Mouse (Mus musculus): ENCODE data around the gene Adk.

DNA sequence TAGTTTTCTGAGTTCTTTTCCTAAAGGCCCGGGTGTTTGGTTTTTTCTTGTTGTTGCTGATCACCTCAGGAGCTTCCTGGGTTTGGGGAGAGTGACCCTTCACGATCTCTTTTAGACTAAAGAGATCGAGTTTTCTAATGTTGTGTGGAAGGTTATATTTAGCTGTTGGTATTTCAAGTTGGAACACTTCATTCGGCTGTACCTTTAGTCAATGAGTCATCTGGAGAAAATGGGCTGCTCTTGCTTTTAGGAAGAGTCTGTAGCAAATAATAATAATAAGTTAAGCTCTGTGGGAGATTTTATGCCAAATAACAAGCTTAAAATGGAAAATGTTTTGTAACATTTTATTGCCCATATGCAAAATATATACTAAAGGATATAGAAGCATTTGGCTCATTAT, 97.9 kb downstream of the Adk start:
- TF ChIP-seq TBP (IDR thresholded peaks at IDR 0.05; ENCODE audit: low read depth, low read length) (no peak), EP300 (IDR thresholded peaks at IDR 0.05; ENCODE audit: low read depth in 1 of 2, low read length in 2 of 2) (no peak), ELF1 (IDR thresholded peaks at IDR 0.05; ENCODE audit: low read depth, low read length) (no peak), POLR2A (IDR thresholded peaks at IDR 0.05; ENCODE audit: control insufficient read depth in 1 of 2, insufficient read depth in 1 of 2, low read depth in 1 of 2, low read length in 2 of 2, poor library complexity in 1 of 2) (no peak), UBTF (IDR thresholded peaks at IDR 0.05; ENCODE audit: borderline replicate concordance, insufficient read depth, low read depth, low read length) (no peak), CTCF (IDR thresholded peaks at IDR 0.05 in 2 of 3, conservative IDR thresholded peaks at IDR 0.05 in 1 of 3; ENCODE audit: control insufficient read depth in 1 of 3, insufficient read depth in 1 of 3, low read depth in 2 of 3, low read length in 3 of 3, poor library complexity in 1 of 3, severe bottlenecking in 1 of 3) (no peak), E2F4 (IDR thresholded peaks at IDR 0.05; ENCODE audit: borderline replicate concordance, low read depth, low read length) (no peak)
